Mouse (Mus musculus) adrenal gland, postnatal 14 days (tissue): ENCODE data around the gene C1qtnf5. TPM values are rescaled to one million over a fixed set of nuclear protein-coding genes. Genes with fewer than 3 reads are reported as not detected.
A peak's percentile ranks its signal among the peaks of the same experiment; 100 is the strongest.

ENCODE experiments used
- DNase-seq: peaks from one replicate; pipeline ENCODE4 v3.0.0; 2021; ENCODE audit warnings: mixed read lengths
- long read RNA-seq, 2 experiments: library from polyadenylated mRNA; stranded (forward); transcript quantifications; one replicate each; pipeline ENCODE4 v2.0.0; 2021
- total RNA-seq: library from RNA; stranded (reverse); gene quantifications from 2 replicates; pipeline ENCODE4 v1.2.3, GENCODE M21; 2021

The C1qtnf5 gene
- total RNA-seq: 11.1 and 14.9 TPM in 2 replicates
- long read RNA-seq, experiment 1, transcript C1qtnf5-204 (3 exons, 1,365 nt): major isoform, 15 of 21 reads
- long read RNA-seq, experiment 1, partial matches to known transcripts: 0 of 21 reads
- long read RNA-seq, experiment 1, other reads (novel, unspliced or antisense): 4 of 21 reads
- long read RNA-seq, experiment 2, transcript C1qtnf5-204 (3 exons, 1,365 nt): major isoform, 11 of 14 reads
- long read RNA-seq, experiment 2, partial matches to known transcripts: 0 of 14 reads
- long read RNA-seq, experiment 2, other reads (novel, unspliced or antisense): 1 of 14 reads

DNA sequence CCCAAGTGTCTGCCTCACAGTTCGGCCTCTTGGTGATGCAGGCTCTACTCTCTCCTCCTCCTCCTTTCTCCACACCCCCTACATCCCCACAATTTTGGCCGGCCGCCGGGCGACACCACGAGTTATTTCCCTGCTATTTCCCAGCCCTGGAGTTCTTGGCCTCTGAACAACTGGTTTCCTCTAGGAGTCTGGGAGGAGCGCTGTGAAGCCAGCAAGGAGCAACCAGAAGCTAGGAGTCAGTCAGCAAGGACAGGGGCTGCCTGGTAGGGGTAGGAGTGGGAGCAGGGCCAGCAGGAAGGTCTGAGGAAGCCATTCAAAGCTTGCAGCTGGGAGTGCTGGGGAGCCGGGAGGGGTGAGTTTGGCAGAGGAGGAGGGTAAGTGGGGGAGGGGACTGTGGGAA lies at the start of gene C1qtnf5:
Gene C1qtnf5 (plus strand): TSS at position 136 of the 400 bp plus-strand sequence.
- DNase-seq: peak; percentile 90

DNA sequence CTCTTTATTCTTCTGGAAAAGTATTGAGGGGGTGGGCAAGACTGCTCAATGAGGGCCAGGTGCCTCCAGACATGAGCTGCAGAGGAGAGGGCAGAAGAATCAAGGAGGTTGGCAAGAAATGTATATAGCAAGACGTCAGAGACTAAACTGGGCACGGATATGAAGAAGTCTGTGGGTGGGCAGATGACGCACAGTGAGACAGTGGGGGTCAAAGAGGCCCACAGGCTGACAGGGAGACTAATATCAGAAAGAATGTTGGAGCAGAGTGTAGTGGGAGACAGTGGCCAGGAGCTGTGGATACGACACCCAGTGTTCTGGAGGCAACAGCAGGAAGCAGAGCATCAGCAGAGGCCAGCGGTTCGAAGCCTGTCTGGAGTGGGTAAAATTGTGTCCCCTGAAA lies 48.4 kb upstream of the C1qtnf5 start:
- no peak for DNase-seq

GRCm38 (mm10) chr9:44065177-44065576 lies 41.9 kb upstream of the C1qtnf5 start:
- DNase-seq: no peak

- DNase-seq: peak; percentile 100
These were observed 40.2 kb upstream of the C1qtnf5 start, which contains the start of gene Usp2 for GRCm38 (mm10) chr9:44066785-44067225. Gene Usp2, plus strand, starts transcription at chr9:44067021.

DNA sequence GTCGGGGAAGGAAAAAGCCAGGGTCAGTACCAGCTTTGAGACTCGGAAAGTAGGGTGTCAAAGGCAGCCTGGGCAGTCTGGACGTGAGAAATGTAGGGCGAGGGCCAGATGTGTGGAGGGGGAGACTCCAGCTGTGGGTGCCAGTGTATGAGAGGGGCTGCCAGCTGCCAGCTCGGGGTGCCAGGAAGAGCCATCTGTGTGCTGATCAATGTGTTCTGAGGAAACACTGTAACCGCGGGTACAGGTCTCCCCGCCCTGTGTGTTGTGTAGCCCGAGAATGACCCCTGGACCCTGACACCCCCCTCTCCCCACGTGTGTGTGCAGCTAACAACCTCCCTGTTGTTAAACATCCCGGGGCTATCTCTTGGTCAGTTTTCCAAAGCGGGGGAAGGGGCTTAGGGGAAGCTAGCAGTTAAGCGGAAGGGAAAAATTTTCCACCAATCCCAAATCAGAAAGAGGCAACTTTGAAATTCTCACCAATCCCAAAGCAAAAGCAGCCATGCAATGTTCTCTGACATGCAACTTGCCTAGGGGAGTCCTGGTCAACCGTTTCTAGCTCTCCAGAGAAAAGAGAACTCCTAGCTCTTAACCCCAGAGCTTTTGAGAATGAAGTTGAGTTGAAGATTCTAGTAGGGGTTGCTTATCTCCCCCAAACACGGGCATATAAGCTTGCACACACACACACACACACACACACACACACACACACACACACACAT lies 39.6 kb upstream of the C1qtnf5 start:
- no peak for DNase-seq

GRCm38 (mm10) chr9:44067960-44068330 lies 39.1 kb upstream of the C1qtnf5 start:
- DNase-seq: no peak

DNA sequence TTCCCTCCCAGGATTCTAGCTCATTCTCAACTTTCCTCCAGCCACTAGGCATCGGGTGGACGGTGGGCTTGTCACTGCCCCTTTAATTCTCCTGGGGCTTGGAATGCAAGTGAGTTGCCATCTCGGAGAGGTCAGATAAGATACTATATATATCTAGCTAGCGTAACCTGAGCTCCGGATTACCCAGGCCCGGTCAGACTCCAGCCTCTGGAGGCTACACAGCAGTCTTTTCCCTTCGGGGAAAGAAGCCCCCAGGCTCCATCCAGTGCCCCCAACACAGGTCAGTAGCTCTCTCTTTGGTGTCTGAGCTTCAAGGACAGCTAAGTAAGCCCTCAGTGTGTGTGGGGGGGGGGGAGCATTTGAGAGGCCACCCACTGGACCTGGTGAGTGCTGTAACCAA lies 37.8 kb upstream of the C1qtnf5 start:
- no peak for DNase-seq

DNA sequence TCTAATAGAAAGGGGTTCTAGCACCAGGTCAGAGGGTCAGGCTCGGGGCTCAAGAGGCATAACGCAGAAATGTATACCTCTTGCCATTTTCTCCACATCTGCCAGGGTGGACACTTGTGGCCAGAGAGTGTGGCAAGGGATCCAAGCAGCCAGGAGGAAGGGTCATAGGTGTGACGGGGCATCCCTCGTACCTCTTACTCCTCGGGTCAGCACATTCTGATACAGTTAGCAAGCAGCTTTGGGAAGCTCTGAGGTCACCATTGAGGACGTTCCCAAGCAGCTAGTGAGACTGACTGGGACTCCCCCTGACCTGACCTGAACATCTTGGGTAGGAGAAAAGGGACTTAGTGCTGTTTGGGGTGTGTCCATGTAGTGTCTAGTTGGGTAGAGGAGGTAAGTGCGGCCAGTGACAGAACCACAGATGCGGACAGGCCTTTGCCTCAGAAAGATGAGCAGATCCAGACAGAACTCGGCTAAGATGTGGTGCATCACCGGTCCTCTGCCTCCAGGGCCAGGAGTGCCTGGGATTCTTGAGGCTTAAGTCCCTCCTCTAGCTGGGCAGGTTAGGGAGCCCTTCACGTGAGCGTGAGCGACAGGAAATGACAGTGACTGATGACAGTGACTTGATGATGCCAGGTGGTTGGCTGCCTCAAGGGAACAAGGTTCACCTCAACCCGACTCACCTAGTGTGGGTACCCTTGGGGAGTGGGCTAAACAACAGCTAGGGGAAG lies 36.8 kb upstream of the C1qtnf5 start:
- DNase-seq: no peak

DNA sequence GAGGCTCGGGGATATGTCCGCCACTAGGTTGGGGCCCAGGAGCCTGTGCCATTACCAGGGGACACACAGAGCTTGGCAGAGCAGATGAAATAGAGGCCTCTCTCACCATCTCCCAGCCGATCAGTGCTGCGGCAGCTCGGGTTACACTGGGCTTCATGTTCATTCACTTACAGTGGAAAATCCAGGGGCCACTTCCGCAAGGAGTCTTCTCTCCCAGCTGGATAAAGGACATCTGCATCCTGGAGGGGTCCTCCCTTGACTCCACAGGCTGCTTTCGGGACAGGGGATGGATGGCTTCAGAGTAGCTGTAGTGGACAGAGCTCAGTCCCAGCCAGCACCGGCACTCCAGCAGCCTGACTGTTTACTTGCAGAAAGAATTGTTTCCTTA lies 36.2 kb upstream of the C1qtnf5 start:
- no peak for DNase-seq

DNA sequence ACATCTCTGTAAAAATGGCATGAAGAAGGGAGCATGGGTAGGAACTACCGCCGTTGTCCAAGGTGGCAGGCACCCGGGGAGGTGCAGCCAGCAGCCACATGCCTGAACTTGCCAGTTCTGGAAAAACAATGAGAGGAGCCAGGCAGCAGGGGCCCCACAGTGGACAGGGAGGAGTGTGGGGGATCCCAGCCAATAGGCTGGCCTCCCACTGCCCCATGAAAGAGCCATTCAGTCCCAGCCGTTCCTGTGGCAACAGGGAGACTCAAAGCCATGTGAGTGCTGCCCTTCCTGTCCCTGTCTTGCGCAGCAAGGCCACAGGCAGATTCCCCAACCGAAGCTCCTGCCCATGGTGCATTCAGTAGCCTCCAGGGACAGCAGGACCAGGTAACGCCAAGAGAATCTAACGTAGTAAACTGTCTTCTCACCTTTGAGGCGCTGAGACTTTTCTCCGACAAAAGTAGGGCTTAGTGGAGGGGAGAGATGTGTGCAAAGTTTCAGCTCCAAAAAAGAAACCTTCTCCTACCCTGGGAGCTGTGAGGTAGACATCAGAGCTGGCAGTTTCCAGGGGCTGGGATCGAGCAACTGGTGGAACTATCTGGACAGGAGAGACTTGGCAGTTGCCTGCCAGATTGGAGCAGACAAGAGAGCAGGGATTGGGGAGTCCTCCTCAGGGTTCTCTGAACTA lies 35.0 kb upstream of the C1qtnf5 start:
- peak; percentile 74 for DNase-seq

GRCm38 (mm10) chr9:44072599-44072915 lies 34.5 kb upstream of the C1qtnf5 start:
- peak; percentile 86 for DNase-seq

GRCm38 (mm10) chr9:44073115-44073514 lies 33.9 kb upstream of the C1qtnf5 start:
- no peak for DNase-seq

- DNase-seq: peak; percentile 65
These were observed 32.4 kb upstream of the C1qtnf5 start for GRCm38 (mm10) chr9:44074395-44075275.

DNA sequence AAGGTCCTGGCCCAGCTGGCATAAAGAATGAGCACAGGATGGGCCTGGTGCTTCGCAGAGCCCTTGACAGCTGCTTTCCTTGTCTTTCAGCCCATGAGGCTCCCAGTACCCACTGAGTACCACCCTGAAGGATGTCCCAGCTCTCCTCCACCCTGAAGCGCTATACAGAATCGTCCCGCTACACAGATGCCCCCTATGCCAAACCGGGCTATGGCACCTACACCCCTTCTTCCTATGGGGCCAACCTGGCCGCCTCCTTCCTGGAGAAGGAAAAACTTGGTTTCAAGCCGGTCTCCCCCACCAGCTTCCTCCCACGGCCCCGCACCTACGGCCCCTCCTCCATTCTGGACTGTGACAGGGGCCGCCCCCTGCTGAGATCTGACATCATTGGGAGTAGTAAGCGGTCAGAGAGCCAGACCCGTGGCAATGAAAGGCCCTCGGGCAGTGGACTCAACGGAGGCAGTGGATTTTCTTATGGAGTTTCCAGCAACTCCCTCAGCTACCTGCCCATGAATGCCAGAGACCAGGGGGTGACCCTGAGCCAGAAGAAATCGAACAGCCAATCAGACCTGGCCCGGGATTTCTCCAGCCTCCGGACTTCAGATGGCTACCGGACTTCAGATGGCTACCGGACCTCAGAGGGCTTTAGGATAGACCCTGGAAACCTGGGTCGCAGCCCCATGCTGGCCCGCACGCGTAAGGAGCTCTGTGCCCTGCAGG lies 31.6 kb upstream of the C1qtnf5 start:
- DNase-seq: no peak

GRCm38 (mm10) chr9:44075996-44076763 lies 30.9 kb upstream of the C1qtnf5 start:
- no peak for DNase-seq

- peak; percentile 80 for DNase-seq
These were observed 30.3 kb upstream of the C1qtnf5 start for GRCm38 (mm10) chr9:44076764-44077120.

GRCm38 (mm10) chr9:44077266-44077910 lies 29.7 kb upstream of the C1qtnf5 start:
- no peak for DNase-seq

- no peak for DNase-seq
These were observed 28.8 kb upstream of the C1qtnf5 start for GRCm38 (mm10) chr9:44078136-44078797.
